Mouse (Mus musculus) regulatory T cell (primary cell): Measurements from ENCODE around the gene Plekha4.

Source experiments
- in situ Hi-C: fragments of 300-600 bp; cut with MboI, MseI; formaldehyde crosslinking; loops from one replicate; pipeline ENCODE4 v1.15.1; 2025; ENCODE audit warnings: high pct_unique_total_duplicates

The Plekha4 gene

GRCm38 (mm10) chr7:45567780-45568516 is 41.8 kb downstream of the Plekha4 start:
- in situ Hi-C loops: loop anchor here (10.0 kb wide), 2 partner anchors 93 to 643 kb away; partner anchors contain the start of gene Ap2a1

GRCm38 (mm10) chr7:45568601-45569473 is 42.7 kb downstream of the Plekha4 start:
- in situ Hi-C loops: loop anchor here (10.0 kb wide), 2 partner anchors 94 to 644 kb away; partner anchors contain the start of gene Ap2a1

- in situ Hi-C loops: no loop called here
These were observed 44.1 kb downstream of the Plekha4 start, which contains the start of gene Bcat2 for GRCm38 (mm10) chr7:45570103-45570741. TSS of gene Bcat2 (plus strand) at chr7:45570153.

DNA sequence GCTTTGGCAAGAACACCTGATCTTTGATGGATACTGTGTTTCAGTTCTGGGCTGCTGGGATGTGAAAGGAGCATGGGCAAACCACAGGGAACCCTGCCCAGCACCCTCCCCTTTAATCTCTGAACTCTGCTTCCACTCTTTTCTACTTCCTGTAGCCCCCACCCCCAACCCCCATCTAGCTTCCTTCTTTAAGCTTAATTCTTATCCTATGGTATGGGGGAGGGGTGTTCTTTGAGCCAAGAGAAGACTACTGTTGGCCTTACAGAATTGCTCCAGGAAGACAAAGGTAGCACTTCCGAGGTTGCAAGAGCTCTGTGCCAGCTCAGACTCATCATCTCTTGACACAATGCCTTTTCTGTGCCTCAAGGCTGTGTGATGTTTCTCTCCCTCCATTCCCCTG is 45.8 kb downstream of the Plekha4 start:
- in situ Hi-C loops: no loop called here

DNA sequence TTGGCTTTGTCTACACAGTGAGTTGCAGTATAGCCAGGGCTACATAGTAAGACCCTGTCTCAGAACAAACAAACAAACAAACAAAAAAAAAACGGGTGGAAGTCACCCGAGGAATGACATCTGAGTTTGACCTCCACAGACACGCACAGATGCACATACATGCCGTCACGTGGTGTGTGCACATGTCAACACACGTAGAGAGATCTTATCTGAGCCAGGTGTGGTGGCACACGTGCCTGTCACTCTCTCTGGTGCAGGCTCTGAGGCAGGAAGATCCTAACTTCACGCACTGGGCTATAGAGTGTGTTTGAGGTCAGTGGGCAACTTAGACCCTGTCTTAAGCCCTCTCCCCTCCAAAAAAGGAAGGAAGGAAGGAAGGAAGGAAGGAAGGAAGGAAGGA is 47.8 kb downstream of the Plekha4 start:
- in situ Hi-C loops: no loop called here

DNA sequence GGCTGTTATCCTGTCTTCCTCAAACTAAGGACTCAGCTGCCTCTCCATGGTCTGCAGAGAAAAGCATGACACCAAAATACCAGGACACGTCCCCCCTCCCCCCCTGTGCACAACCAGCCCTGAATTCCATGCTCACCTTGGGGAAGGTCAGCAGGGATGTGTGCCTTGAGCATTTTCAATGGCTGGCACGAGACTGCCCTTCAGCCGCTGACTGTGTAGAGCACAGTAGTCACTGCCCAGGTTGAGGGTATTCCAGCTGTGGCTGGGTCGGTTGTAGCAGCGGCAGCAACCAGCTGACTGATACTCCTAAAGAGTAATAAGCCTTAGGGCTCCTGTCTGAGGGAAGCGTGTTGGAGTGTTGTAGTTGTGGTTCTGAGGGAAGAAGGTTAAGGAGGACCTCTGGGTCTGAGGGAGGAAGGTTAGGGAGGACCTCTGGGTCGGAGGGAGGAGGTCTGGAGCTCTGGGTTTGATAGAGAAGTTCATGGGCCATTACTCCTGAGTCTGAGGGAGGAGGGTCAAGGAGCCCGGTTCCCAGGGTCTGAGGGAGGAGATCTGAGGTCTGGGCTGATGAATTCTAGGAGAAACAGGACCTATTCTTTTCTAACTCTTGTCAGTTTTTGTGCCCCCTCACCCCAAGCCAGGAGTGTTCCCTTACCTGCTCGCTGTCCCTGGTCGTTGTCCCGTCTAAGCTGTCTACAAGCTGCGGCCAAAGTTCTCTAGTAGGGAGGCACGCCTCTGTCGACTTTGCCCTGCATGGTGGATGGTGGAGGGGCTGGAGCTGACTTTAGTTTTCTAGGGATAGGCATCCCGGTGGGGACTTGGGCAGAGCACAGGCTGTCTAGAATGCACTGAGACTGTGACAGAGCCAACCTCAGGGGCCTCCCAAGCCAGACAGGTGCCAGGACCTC is 48.6 kb downstream of the Plekha4 start:
- in situ Hi-C loops: no loop called here

- in situ Hi-C loops: no loop called here
These were observed 59.8 kb downstream of the Plekha4 start for GRCm38 (mm10) chr7:45585923-45586322.

- in situ Hi-C loops: no loop called here
These were observed 61.8 kb downstream of the Plekha4 start for GRCm38 (mm10) chr7:45587631-45588592.

DNA sequence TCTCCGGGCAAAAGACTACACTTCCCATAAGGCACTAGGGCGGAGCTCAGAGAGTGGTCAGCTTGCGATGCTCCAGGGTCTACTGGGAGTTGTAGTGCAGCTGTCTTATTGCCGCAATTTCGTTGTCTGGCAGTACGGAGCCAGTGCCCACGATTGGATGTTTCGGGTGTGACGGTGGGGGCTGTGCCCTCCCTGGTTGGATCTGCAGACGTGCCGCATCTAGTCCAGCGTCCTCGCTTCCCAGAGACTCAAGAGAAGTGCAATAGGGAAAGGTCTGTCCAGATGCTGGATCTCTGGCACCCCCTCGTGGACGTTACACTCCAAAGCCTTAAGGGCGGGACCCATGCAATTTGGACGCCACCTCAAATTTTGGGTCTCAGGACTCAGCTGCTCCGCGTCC is 63.0 kb downstream of the Plekha4 start:
- in situ Hi-C loops: no loop called here

DNA sequence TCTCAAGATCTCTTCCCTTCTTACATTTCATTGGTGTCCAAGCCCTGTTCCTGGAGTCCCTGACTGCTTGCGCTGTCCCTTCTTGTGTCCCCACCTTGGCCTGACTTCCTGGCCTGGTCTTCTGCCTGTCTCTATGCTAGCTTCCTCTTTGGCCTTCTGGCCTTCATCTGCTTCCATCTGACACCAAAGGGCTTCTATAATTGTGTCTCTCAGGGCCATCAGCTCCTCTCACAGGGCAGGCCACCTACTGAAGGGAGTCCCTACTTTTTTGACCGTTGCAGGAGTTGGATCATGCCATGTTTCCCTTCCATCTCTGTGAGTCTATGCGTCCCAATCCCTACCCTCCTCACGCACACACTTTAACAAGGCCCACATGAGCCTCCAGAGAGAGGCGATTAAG is 63.8 kb downstream of the Plekha4 start:
- in situ Hi-C loops: no loop called here

- in situ Hi-C loops: no loop called here
These were observed 64.7 kb downstream of the Plekha4 start for GRCm38 (mm10) chr7:45590874-45591273.

GRCm38 (mm10) chr7:45591880-45592279 is 65.8 kb downstream of the Plekha4 start:
- in situ Hi-C loops: no loop called here

- in situ Hi-C loops: no loop called here
These were observed 67.1 kb downstream of the Plekha4 start for GRCm38 (mm10) chr7:45593118-45593815.

GRCm38 (mm10) chr7:45595176-45595575 is 69.0 kb downstream of the Plekha4 start:
- in situ Hi-C loops: no loop called here

GRCm38 (mm10) chr7:45596107-45596506 is 70.0 kb downstream of the Plekha4 start:
- in situ Hi-C loops: no loop called here

DNA sequence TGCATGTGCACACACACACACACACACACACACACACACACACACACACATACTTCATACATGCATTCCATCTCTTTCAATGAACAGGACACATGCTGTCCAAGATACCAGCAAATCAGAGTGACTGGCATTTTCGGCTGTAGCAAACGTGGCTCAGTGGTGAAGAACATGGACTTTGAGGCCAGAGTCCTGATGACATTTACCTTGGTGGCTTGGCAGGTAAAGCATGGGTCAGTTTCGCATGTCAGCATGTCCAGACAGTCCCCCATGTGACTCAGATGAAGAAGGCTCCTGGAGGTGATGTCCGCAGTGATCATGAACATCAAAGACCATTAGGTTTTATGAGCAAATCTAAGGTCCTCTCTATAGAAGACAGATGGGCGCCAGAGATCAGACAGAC is 70.9 kb downstream of the Plekha4 start:
- in situ Hi-C loops: no loop called here

GRCm38 (mm10) chr7:45597527-45597926 is 71.4 kb downstream of the Plekha4 start:
- in situ Hi-C loops: no loop called here

DNA sequence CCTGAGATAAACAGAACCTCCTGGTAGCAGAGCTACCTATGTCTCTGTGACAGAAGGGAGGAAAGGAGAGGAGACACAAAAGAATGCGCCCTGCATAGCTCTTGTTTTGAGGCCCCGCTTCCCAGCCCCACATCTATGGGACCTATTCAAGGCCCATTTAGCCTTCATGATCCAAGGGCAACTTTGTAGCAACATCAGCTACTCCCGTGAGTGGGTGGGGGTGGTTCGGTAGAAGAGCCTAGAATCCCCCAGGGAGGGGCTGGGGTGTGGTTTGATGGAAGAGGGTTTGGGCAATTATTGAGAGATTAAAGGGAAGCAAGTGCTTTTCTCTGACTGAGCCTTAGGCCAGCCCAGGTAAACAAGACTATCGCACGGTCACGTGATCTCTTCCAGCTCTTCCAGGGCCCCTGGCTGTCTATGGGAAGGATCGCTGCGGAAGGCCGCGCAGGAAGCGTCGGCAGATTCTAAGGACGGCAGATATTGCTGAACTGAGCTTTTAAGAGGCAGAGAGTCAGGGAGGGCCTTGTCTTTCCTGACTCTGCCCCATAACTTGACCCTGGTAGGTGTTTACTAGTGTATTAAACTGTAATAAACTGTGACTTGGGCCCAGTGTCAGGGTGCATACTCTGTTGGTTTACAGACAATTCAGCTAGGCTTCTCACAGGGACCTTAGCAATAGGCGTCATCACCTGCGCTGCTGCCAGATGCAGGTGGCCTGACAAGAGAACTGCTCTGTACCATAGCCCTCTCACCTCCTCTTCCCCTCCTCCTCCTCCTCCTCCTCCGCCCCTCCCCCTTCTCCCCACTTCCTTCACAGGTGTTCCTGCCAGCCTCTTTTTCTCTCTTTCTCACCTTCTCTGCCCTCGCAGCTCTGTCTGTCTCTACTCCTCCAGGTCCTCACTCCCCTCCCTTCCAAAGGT is 73.1 kb downstream of the Plekha4 start:
- in situ Hi-C loops: no loop called here
